Mouse (Mus musculus) T-helper 1 cell (primary cell): ENCODE results near the gene Ptpn13.

Experiments used
- in situ Hi-C: fragments of 300-600 bp; cut with MboI, MseI; formaldehyde crosslinking; loops from one replicate; pipeline ENCODE4 v1.15.1; 2025; ENCODE audit warnings: high pct_unique_total_duplicates

Ptpn13 gene

DNA sequence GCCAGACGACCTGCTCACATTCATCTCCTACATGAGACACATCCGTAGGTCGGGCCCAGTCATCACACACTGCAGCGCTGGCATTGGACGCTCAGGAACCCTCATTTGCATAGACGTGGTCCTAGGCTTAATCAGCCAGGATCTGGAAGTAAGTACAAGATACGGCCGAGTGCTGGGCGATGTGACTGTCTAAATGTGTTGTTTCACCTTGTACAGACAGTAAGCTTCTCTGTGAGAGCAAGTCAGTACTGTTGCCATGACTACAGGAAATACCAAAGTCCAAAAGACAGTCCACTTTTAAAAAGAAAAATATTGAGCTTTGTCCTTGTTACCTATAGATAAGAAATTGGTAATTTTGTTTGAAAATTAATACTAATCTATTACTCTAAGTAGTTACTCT, 168.6 kb downstream of the Ptpn13 start:
- in situ Hi-C loops = no loop called here

GRCm38 (mm10) chr5:103595394-103596226, 170.6 kb downstream of the Ptpn13 start:
- in situ Hi-C loops = no loop called here

GRCm38 (mm10) chr5:103596467-103597146, 171.6 kb downstream of the Ptpn13 start:
- in situ Hi-C loops = no loop called here

DNA sequence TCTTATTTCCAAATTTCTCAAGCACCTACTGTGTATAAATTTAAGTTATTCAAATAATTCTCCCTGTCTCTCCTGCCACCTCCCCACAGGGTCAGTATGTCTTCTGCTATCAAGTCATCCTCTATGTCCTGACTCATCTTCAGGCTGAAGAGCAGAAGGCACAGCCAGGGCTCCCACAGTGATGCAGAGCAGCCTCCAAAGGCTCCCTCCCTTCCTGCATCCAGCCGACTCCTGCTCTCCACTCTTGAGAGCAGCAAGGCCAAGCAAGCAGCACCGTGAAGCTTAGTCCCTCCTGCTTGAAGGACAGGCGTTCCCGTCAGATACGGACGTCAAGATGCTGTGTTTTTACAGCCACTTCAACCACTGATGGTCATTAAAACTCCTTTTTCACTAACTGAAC, 172.6 kb downstream of the Ptpn13 start:
- in situ Hi-C loops = no loop called here

GRCm38 (mm10) chr5:103598264-103598663, 173.3 kb downstream of the Ptpn13 start:
- in situ Hi-C loops = no loop called here

- in situ Hi-C loops = no loop called here
These were observed 173.9 kb downstream of the Ptpn13 start for GRCm38 (mm10) chr5:103598881-103599280.

- in situ Hi-C loops = no loop called here
These were observed 178.3 kb downstream of the Ptpn13 start for GRCm38 (mm10) chr5:103603115-103603893.

GRCm38 (mm10) chr5:103605707-103606106, 180.7 kb downstream of the Ptpn13 start:
- in situ Hi-C loops = no loop called here

- in situ Hi-C loops = no loop called here
These were observed 185.2 kb downstream of the Ptpn13 start for GRCm38 (mm10) chr5:103610148-103610547.

DNA sequence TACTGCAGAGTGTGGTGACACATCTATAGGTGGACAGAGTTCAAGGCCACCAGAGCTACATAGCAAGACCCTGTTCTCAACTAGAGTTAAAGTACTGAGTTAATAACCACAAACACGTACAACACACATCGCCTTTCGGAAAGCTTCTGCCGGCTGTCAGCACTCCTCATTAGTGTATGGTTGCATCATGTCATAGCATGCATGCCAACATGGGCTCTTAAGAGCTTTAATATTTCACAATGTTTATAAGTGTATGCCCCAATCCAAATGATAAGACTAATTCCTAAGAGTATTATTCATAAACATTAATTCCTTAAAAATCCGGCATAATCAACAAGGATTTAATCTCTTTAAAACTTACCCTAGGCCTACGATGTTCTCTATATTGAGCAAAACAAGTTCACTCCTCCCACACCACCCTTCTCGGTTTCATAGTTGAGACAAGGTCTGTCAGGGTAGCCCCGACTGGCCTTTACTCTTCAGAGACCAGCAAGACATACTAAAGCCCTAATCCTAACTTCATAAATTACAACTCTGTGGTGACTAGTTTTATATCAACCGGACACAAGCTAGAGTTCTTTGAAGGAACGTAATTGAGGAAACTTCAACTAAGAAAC, 186.0 kb downstream of the Ptpn13 start:
- in situ Hi-C loops = no loop called here

DNA sequence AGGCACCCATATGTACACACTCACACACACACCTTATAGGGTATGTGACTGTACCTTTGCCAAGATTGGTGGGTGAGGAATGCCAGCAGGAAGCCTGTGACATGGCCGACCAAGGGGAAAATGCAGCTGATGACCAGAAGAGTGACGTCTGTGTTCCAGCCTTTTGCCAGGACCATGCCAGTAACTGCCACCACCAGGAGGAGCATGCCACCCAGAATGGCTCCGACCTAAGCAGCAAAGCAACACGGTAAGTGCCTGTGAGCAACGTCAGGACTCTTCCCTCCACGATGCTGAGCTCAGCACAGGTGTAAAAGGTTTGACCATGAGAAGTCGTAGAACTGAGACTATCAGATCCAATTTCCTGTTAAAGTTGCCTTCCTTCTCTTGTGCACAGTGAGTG, 187.3 kb downstream of the Ptpn13 start:
- in situ Hi-C loops = no loop called here

DNA sequence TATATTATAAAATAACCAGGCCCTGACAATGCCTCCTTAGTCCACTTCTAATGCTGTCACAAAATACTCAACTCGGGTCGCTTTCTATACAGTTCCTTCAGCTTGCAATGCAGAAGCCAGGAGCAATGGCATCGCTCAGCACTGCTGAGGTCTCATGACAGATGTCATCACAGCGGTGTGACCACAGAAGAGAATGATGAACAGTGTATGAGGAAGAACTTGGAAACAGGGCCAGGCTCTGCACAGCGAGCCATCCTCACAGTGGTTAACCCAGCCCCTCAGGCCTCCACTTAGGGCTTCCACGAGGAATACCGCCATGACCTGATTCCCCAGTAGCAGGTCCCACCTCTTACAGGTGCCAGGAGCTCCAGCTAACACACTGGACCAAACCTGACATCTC, 189.4 kb downstream of the Ptpn13 start:
- in situ Hi-C loops = no loop called here

DNA sequence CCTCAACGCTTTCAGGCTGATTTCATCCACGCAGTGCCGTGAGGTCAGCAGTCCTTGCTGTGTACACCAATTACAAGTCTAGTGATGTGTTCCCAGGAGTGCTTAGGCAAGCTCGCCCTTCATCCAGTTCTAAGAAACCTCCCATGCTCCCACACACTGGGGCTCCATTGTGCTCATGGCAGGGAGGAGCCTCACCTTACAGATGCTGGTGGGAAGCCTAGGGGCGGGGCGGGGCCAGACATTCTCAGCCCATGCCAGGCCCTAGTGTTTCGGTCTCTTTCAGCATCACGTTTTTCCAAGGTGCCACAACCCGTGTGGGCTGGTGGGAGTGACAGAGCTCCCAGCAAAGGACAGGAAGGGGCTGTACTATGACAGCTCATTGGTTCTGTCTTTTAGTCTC, 192.2 kb downstream of the Ptpn13 start:
- in situ Hi-C loops = no loop called here

- in situ Hi-C loops = no loop called here
These were observed 195.4 kb downstream of the Ptpn13 start for GRCm38 (mm10) chr5:103620301-103620973.

DNA sequence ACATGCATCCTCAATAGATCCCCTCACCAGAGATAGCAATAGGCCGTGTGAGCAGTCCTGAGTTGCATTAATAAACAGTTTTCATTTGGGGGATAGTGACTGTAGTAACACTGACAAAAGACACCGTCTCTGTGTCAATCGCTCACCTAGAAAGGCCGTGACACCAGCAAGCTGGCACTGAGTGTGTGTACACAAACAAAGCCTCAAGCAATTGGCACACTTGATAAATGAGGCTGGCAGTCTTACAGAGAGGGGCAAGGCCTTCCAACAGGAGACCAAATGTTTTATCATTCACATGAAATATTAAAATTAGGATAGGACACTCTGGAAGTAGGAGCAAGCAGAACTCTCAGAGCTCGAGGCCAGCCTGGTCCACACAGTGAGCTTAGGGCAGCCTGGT, 197.3 kb downstream of the Ptpn13 start:
- in situ Hi-C loops = no loop called here

DNA sequence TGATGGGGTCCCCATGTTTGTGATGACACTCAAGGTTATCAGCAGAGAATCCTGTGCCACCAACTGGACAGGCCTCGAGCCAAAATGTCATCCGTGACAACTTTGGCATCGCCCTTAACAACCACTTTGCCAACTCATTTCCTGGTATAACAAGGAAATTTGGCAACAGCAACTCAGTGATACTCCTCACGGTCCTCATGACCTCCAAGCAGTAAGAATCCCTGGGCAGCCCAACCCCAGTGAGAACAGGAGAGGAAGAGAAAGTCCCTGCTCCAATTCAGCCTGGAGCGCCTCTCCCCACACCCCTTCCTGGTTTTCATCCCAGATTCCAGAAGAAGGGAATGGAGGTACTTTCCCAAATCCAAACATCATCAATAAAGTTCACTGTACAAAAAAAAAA, 199.8 kb downstream of the Ptpn13 start:
- in situ Hi-C loops = no loop called here

DNA sequence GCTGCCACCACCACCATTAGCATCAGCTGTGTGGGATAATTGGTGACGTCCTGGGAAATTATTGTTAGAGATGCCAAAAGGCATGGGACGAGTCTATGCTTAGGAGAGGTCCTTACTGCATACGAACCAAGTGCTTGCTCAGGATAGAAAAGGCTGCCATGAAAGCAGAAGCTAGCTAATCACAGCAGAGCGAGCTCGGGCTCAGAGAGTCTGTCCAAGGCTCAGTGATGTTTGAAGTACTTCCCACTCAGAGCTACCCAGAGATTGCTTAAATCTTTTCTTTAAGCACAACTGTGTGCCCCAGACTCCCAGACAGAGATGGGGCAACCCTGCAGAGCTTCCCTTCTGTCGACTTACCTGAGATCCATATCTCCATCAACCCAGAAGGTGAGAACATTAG, 203.5 kb downstream of the Ptpn13 start:
- in situ Hi-C loops = no loop called here

DNA sequence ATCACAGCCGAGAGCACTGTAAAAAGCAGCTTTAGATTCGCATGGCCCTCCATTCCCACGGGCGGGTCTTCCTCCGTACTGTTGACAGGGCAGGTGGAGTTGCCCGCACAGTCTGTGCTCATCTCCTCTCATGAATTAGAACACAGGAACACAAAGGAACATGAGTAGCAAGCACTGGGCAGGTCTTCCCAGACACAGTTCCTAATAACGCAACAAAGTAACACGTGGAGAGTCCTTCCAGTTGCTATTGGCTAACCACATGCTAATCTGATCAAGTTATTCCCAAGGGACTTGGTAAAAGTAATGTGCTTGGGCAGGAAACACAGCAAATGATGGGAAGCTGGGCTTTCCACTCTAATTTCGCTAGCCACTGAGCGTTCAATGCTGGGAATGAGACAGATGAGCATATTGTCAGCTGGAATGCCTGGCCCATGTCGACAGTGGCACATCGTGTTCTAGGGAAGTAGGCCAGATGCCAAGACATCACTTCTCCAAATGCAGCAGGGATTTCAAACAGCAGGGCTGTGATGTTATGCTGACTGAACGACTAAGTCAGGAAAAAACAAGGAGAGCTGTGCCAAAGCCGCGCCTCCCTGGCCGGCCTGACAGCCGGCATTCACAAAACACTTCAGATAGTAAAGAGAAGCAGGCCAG, 204.2 kb downstream of the Ptpn13 start, which contains the start of gene Slc10a6:
Gene Slc10a6, minus strand, starts transcription at position 293 of the 654 bp plus-strand sequence.
- in situ Hi-C loops = no loop called here

GRCm38 (mm10) chr5:103629854-103630580, 205.0 kb downstream of the Ptpn13 start:
- in situ Hi-C loops = no loop called here

DNA sequence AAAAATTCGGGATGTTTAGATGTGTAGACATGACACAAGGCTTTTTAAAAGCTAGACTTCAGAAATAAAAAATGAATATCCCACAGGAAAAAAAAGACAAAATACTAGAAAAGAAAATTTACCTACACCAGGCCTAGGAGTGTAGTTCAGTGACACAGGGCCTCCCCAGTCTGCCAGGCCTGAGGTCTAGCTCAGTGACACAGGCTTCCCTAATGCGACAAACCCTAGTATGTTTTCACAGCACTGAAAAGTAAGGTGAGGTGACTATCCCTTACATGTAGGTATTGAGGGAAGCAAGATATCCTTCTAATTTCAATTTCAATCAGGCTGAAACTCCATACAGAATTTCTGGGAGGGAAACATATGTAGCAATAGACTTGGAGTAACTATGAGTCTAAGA, 212.2 kb downstream of the Ptpn13 start:
- in situ Hi-C loops = no loop called here
